Mouse (Mus musculus) limb, embryonic 14.5 days (tissue): Measurements from ENCODE around the gene Olfr1307. TPM values are rescaled to one million over a fixed set of nuclear protein-coding genes. Genes with fewer than 3 reads are reported as not detected.

Experiments
- ATAC-seq: fragments of 200-750 bp; cut with Nextera tagmentation; 2 replicates; pipeline ENCODE4 v1.8.0; 2017; ENCODE audit warnings: low read depth, moderate number of reproducible peaks, moderate TSS enrichment; ENCODE audit not compliant: low FRiP score
- DNase-seq: peaks from one replicate; pipeline ENCODE4 v3.0.0-alpha.2; 2015; ENCODE audit warnings: low spot score
- H3K27ac ChIP-seq: fragments of 300-500 bp; sonication (generic); replicated peaks from 2 replicates; pipeline ENCODE4 v1.5.1; 2014; ENCODE audit warnings: low read depth, mild to moderate bottlenecking, low read length, moderate library complexity, mixed read lengths
- H3K27me3 ChIP-seq: fragments of 300-500 bp; sonication (generic); 2 replicates; pipeline ENCODE4 v1.6.1; 2014; ENCODE audit warnings: low read length, mixed read lengths; ENCODE audit not compliant: control insufficient read depth, insufficient read depth
- H3K36me3 ChIP-seq: fragments of 300-500 bp; sonication (generic); 2 replicates; pipeline ENCODE4 v1.6.1; 2014; ENCODE audit warnings: mild to moderate bottlenecking, low read length, moderate library complexity, mixed read lengths; ENCODE audit not compliant: control insufficient read depth, insufficient read depth
- H3K4me1 ChIP-seq: fragments of 300-500 bp; sonication (generic); 2 replicates; pipeline ENCODE4 v1.6.1; 2014; ENCODE audit warnings: antibody characterized with exemption, low read length, mixed read lengths; ENCODE audit not compliant: control insufficient read depth, insufficient read depth
- H3K4me2 ChIP-seq: fragments of 300-500 bp; sonication (generic); replicated peaks from 2 replicates; pipeline ENCODE4 v1.6.1; 2014; ENCODE audit warnings: low read depth, mild to moderate bottlenecking, low read length, moderate library complexity; ENCODE audit not compliant: severe bottlenecking
- H3K4me3 ChIP-seq: fragments of 300-500 bp; sonication (generic); replicated peaks from 2 replicates; pipeline ENCODE4 v1.5.1; 2014; ENCODE audit warnings: low read length
- H3K9ac ChIP-seq: fragments of 300-500 bp; sonication (generic); 2 replicates; pipeline ENCODE4 v1.6.1; 2014; ENCODE audit warnings: mild to moderate bottlenecking, low read depth, low read length, moderate library complexity; ENCODE audit not compliant: severe bottlenecking
- H3K9me3 ChIP-seq: fragments of 300-500 bp; sonication (generic); 2 replicates; pipeline ENCODE4 v1.6.1; 2016; ENCODE audit warnings: low read length; ENCODE audit not compliant: control insufficient read depth
- POLR2A ChIP-seq: fragments of 200-500 bp; IDR thresholded peaks from 2 replicates; pipeline ENCODE4 v1.8.0; 2012; ENCODE audit warnings: inconsistent platforms, mild to moderate bottlenecking, moderate library complexity, borderline replicate concordance; ENCODE audit not compliant: insufficient read depth, insufficient read length; ENCODE audit errors: extremely low read depth
- WGBS: fragments of 180-500 bp; shearing (Covaris S2); extraction: QIAGEN DNeasy Blood & Tissue Kit; methylation state at CpG from one replicate; pipeline ENCODE4 v1.1.7; 2014; 5-methylcytosine and 5-hydroxymethylcytosine counted together
- polyA plus RNA-seq, 2 experiments: library from polyadenylated mRNA; depleted of rRNA in 1 of 2; stranded (reverse) in 1 of 2; unstranded in 1 of 2; fragments of >200 nt; fragmentation: Nextera tagmentation in 1 of 2; extraction: Ambion mirVana in 1 of 2; gene quantifications; 2 replicates each; pipeline versions ENCODE4 v1.2.1 to v1.2.3; 2012 to 2014

The Olfr1307 gene
- not detected in 2 replicates for polyA plus RNA-seq (2012; rRNA removed)
- polyA plus RNA-seq (2014; fragmentation: Nextera tagmentation; extraction: Ambion mirVana), result 0.01 TPM in 1 of 2 replicates, not detected in the other

DNA sequence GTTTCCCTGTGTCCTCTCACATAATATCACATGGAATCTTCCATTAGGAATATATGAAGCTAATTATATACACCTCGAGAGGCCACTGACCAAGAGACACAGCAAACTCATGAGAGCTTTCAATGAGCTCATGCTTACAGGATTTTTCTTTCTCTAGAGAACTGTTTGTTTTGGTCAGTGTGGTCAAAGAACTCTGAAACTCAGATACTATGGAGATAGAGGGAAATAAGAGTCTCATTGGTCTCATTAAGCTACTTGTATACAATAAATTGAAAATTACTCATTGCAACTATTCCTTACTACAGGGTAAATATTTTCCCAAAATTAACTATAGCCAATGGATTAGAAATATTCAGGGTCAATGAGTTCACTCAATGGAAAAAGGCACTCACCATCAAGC, at the start of gene Olfr1307:
Gene Olfr1307 (minus strand): TSS at position 101 of the 400 bp plus-strand sequence.
- H3K36me3 ChIP-seq, result no peaks in the 10 kb centered on the region
- TF ChIP-seq POLR2A, result no peak
- no peak within 1 kb of the TSS for H3K9ac ChIP-seq
- ATAC-seq, result no peak
- no peaks in the 10 kb centered on the region for H3K4me1 ChIP-seq
- no peaks in the 10 kb centered on the region for H3K9me3 ChIP-seq
- no peak within 1 kb of the TSS for H3K4me3 ChIP-seq
- 67% methylated on average over 1 of the region's 1 CpGs for WGBS
- no peaks in the 10 kb centered on the region for H3K27me3 ChIP-seq
- no peak within 1 kb of the TSS for H3K4me2 ChIP-seq
- no peak within 1 kb of the TSS for H3K27ac ChIP-seq
- no peak for DNase-seq

DNA sequence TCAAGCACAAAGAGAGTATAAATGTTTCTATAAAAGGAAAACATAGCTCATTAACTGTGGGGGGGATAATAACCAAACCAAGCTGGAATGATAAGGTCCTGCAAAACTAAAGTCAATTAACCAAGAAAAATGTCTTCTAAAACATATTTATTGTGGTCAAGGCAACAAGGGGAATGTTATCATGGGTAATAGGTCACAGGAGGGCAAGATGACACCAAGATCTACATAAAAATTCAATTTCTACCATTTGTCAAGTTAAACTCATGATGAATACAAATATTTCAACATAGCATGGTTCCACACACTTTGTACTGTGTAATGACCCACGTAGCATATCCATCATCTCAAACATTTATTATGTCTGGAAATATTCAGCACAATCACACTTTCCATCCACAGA, 40.9 kb upstream of the Olfr1307 start, which contains the start of gene Olfr1309:
Gene Olfr1309 (minus strand): TSS at position 101 of the 400 bp plus-strand sequence.
- no peak within 1 kb of the TSS for H3K4me3 ChIP-seq
- H3K27ac ChIP-seq, result no peak within 1 kb of the TSS
- DNase-seq (no peak), ATAC-seq (no peak)
- no peak within 1 kb of the TSS for H3K9ac ChIP-seq
- H3K27me3 ChIP-seq, result no peaks in the 10 kb centered on the region
- WGBS, result 64% methylated on average over 1 of the region's 1 CpGs
- no peak within 1 kb of the TSS for H3K4me2 ChIP-seq
- no peak for TF ChIP-seq POLR2A
- no peaks in the 10 kb centered on the region for H3K9me3 ChIP-seq
- H3K4me1 ChIP-seq, result no peaks in the 10 kb centered on the region
- no peaks in the 10 kb centered on the region for H3K36me3 ChIP-seq

DNA sequence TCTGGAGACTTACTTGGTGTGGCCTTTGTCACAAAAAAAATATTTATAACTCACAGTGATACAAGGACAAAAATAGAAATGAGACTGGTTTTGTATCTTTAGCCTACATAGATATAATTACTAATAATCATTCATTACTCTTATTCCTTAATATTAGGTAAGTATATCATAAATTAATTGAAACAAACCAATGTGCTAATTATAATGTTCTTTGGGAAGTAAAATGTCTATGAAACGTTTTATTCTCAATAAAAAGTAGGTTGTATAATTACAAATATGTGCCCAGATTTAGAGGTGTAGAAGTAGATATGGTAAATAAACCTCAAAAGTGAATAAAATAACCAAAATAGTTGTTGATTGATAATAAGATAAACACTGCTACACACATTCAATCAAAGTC, 15.6 kb upstream of the Olfr1307 start, which contains the start of gene Olfr1308:
Gene Olfr1308 (minus strand): TSS at position 101 of the 400 bp plus-strand sequence.
- no peaks in the 10 kb centered on the region for H3K27me3 ChIP-seq
- H3K4me3 ChIP-seq, result no peak within 1 kb of the TSS
- TF ChIP-seq POLR2A, result no peak
- no peaks in the 10 kb centered on the region for H3K4me1 ChIP-seq
- no peak within 1 kb of the TSS for H3K27ac ChIP-seq
- ATAC-seq, result no peak
- no peaks in the 10 kb centered on the region for H3K9me3 ChIP-seq
- whole genome bisulfite sequencing, result 53% methylated on average over 1 of the region's 1 CpGs
- no peak for DNase-seq
- H3K4me2 ChIP-seq, result no peak within 1 kb of the TSS
- H3K9ac ChIP-seq, result no peak within 1 kb of the TSS
- no peaks in the 10 kb centered on the region for H3K36me3 ChIP-seq

DNA sequence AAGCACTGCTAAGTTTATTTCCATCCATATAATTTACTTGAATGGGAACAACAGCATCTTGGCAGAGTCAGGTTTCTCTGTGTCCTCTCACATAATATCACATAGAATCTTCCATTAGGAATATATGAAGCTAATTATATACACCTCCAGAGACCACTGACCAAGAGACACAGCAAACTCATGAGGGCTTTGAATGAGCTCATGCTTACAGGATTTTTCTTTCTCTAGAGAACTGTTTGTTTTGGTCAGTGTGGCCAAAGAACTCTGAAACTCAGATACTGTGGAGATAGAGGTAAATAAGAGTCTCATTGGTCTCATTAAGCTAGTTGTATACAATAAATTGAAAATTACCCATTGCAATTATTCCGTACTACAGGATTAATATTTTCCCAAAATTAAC, 33.1 kb downstream of the Olfr1307 start, which contains the start of gene Olfr1306:
Gene Olfr1306 (minus strand): TSS at position 101 of the 400 bp plus-strand sequence.
- Histone ChIP-seq H3K4me1 (no peaks in the 10 kb centered on the region), H3K9me3 (no peaks in the 10 kb centered on the region), H3K9ac (no peak within 1 kb of the TSS), H3K4me3 (no peak within 1 kb of the TSS), H3K4me2 (no peak within 1 kb of the TSS), H3K27me3 (no peaks in the 10 kb centered on the region), H3K36me3 (no peaks in the 10 kb centered on the region), H3K27ac (no peak within 1 kb of the TSS)
- no peak for DNase-seq
- ATAC-seq, result no peak
- TF ChIP-seq POLR2A, result no peak
- WGBS, result 79% methylated on average over 1 of the region's 1 CpGs

Other genes starting within 250 kb of the Olfr1307 start
- not detected in 2 replicates for gene Olfr1301, start 198.4 kb downstream of the Olfr1307 start, polyA plus RNA-seq (2012; rRNA removed)
- gene Olfr1301, start 198.4 kb downstream of the Olfr1307 start, polyA plus RNA-seq (2014; fragmentation: Nextera tagmentation; extraction: Ambion mirVana), result not detected in 2 replicates
- not detected in 2 replicates for gene Olfr1302, start 172.0 kb downstream of the Olfr1307 start, polyA plus RNA-seq (2012; rRNA removed)
- gene Olfr1302, start 172.0 kb downstream of the Olfr1307 start, polyA plus RNA-seq (2014; fragmentation: Nextera tagmentation; extraction: Ambion mirVana), result not detected in 2 replicates
- gene Olfr1303, start 129.1 kb downstream of the Olfr1307 start, polyA plus RNA-seq (2012; rRNA removed), result not detected in 2 replicates
- gene Olfr1303, start 129.1 kb downstream of the Olfr1307 start, polyA plus RNA-seq (2014; fragmentation: Nextera tagmentation; extraction: Ambion mirVana), result not detected in 2 replicates
- gene Olfr1305, start 72.3 kb downstream of the Olfr1307 start, polyA plus RNA-seq (2012; rRNA removed), result not detected in 2 replicates
- gene Olfr1305, start 72.3 kb downstream of the Olfr1307 start, polyA plus RNA-seq (2014; fragmentation: Nextera tagmentation; extraction: Ambion mirVana), result not detected in 2 replicates
- not detected in 2 replicates for gene Olfr1306, start 33.2 kb downstream of the Olfr1307 start, polyA plus RNA-seq (2012; rRNA removed)
- not detected in 2 replicates for gene Olfr1306, start 33.2 kb downstream of the Olfr1307 start, polyA plus RNA-seq (2014; fragmentation: Nextera tagmentation; extraction: Ambion mirVana)
- gene Olfr1308, start 15.5 kb upstream of the Olfr1307 start, polyA plus RNA-seq (2012; rRNA removed), result not detected in 2 replicates
- not detected in 2 replicates for gene Olfr1308, start 15.5 kb upstream of the Olfr1307 start, polyA plus RNA-seq (2014; fragmentation: Nextera tagmentation; extraction: Ambion mirVana)
- gene Olfr1309, start 40.8 kb upstream of the Olfr1307 start, polyA plus RNA-seq (2012; rRNA removed), result not detected in 2 replicates
- not detected in 2 replicates for gene Olfr1309, start 40.8 kb upstream of the Olfr1307 start, polyA plus RNA-seq (2014; fragmentation: Nextera tagmentation; extraction: Ambion mirVana)
- gene Olfr1310, start 63.3 kb upstream of the Olfr1307 start, polyA plus RNA-seq (2012; rRNA removed), result 0.01 TPM in 1 of 2 replicates, not detected in the other
- not detected in 2 replicates for gene Olfr1310, start 63.3 kb upstream of the Olfr1307 start, polyA plus RNA-seq (2014; fragmentation: Nextera tagmentation; extraction: Ambion mirVana)
- gene Olfr1311, start 75.0 kb upstream of the Olfr1307 start, polyA plus RNA-seq (2012; rRNA removed), result not detected in 2 replicates
- not detected in 2 replicates for gene Olfr1311, start 75.0 kb upstream of the Olfr1307 start, polyA plus RNA-seq (2014; fragmentation: Nextera tagmentation; extraction: Ambion mirVana)
- not detected in 2 replicates for gene Olfr1312, start 100.8 kb upstream of the Olfr1307 start, polyA plus RNA-seq (2012; rRNA removed)
- not detected in 2 replicates for gene Olfr1312, start 100.8 kb upstream of the Olfr1307 start, polyA plus RNA-seq (2014; fragmentation: Nextera tagmentation; extraction: Ambion mirVana)
- not detected in 2 replicates for gene Olfr1313, start 128.4 kb upstream of the Olfr1307 start, polyA plus RNA-seq (2012; rRNA removed)
- not detected in 2 replicates for gene Olfr1313, start 128.4 kb upstream of the Olfr1307 start, polyA plus RNA-seq (2014; fragmentation: Nextera tagmentation; extraction: Ambion mirVana)
- gene Olfr1314, start 147.3 kb upstream of the Olfr1307 start, polyA plus RNA-seq (2012; rRNA removed), result 0.10 TPM in 1 of 2 replicates, not detected in the other
- gene Olfr1314, start 147.3 kb upstream of the Olfr1307 start, polyA plus RNA-seq (2014; fragmentation: Nextera tagmentation; extraction: Ambion mirVana), result not detected in 2 replicates
- gene Olfr1315-ps1, start 166.0 kb upstream of the Olfr1307 start, polyA plus RNA-seq (2012; rRNA removed), result not detected in 2 replicates
- gene Olfr1315-ps1, start 166.0 kb upstream of the Olfr1307 start, polyA plus RNA-seq (2014; fragmentation: Nextera tagmentation; extraction: Ambion mirVana), result not detected in 2 replicates
- 0.05 TPM in 1 of 2 replicates, not detected in the other for gene Olfr1316, start 185.5 kb upstream of the Olfr1307 start, polyA plus RNA-seq (2012; rRNA removed)
- gene Olfr1316, start 185.5 kb upstream of the Olfr1307 start, polyA plus RNA-seq (2014; fragmentation: Nextera tagmentation; extraction: Ambion mirVana), result not detected in 2 replicates
- not detected in 2 replicates for gene Olfr1317, start 190.9 kb upstream of the Olfr1307 start, polyA plus RNA-seq (2012; rRNA removed)
- not detected in 2 replicates for gene Olfr1317, start 190.9 kb upstream of the Olfr1307 start, polyA plus RNA-seq (2014; fragmentation: Nextera tagmentation; extraction: Ambion mirVana)
- gene Olfr1318, start 204.8 kb upstream of the Olfr1307 start, polyA plus RNA-seq (2012; rRNA removed), result not detected in 2 replicates
- gene Olfr1318, start 204.8 kb upstream of the Olfr1307 start, polyA plus RNA-seq (2014; fragmentation: Nextera tagmentation; extraction: Ambion mirVana), result not detected in 2 replicates